Mouse (Mus musculus) monocyte, adult 2 months (primary cell): ENCODE measurements around the gene Olfr1100.

Experiments used
- DNase-seq, 2 experiments: peaks; one replicate each; pipeline ENCODE4 v3.0.0; 2022; ENCODE audit warnings: low spot score in 2 of 2, low read depth in 1 of 2

The Olfr1100 gene

DNA sequence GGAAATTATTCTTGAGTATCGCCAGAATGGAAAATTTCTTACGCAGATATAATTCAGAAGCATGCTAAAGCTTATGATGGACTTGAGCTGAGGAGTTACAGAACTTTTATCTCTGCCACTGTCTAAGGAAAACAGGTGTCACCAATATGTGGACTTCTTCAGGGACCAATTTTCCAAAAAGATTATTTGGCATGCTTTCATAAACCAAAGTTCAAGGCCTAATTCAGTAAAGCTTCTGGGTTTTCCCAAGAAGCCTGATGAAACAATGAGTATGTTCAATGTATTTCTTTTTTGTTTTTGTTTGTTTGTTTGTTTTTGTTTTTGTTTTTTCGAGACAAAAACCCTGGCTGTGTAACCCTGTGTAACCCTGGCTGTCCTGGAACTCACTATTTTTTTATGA is at the start of gene Olfr1100:
Gene Olfr1100, minus strand, starts transcription at position 101 of the 400 bp plus-strand sequence.
- no peak for DNase-seq

DNA sequence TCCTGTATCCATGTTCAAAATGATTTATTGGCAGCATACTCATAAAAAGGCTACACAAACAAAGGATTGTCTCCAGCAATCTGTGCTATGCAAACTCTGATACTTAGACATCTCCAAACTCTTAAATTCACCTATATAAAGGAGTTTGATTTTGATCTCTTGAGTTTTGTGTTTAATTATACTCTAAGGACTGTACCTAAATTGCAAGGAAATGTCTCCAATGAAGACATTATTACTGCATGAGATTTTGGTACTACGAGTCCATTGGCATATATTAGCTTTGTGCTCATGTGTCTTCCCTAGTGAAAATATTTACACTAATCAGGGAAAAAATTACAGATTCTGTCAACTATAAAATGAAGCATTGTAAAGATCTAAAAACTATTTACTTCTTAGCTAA is 47.2 kb upstream of the Olfr1100 start, which contains the start of gene Olfr1104:
Gene Olfr1104, minus strand, starts transcription at position 101 of the 400 bp plus-strand sequence.
- DNase-seq = no peak

DNA sequence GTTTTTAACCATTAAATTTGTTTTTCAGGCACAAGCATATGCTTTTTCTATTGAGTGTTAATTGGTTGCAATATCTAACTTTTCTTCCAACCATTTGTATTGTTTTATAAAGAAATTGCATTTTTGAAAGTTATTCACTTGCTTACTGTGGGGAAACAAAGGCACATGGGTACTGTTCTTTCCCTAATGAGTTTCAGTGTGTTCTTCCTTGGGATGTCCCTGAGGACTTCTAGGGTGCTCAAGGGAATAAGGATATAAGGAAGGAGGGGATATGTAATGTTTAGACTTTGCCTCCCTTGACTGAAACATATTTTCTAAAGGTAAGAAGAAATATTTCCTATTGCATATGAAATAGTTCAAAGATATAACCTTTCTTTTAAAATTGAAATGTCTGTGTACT is 18.3 kb upstream of the Olfr1100 start, which contains the start of gene Olfr1102:
Gene Olfr1102, plus strand, starts transcription at position 301 of the 400 bp plus-strand sequence.
- DNase-seq = no peak

DNA sequence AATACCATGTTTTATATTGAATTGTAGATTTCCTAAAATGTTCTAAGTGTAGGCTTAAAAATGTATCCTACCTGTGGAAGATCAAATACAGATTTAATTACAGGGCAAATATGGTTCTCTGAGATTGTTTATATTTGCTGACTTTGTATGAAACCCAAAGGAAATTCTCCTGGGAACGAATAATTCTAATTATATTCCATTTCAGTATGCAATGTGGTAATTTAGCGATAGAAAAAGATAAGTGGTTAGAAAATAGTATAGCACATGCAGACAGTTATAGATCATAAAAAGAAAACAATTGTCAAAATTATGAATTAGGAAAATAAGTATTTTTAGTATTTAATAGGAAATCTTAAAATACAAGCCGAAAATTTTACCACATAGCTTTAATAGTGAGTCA is 11.4 kb upstream of the Olfr1100 start, which contains the start of gene Olfr1101:
Gene Olfr1101, minus strand, starts transcription at position 101 of the 400 bp plus-strand sequence.
- no peak for DNase-seq

DNA sequence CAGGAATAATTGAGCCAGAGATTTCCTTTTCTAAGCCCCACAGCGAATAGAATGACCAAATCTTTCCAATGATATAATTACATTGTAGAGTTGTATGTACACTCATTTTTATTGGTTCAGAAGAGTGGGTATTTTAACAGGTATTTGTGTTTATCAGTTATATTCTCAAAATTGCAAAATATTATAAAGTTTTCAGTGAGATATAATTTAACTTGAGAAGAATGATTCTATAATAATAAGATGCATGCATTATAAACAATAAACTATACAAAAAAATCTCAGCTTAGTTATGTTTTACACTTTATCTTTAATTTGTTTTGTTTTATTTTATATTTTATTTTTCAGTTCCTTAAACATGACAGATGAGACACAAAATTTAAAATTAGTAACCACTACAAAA is 19.2 kb downstream of the Olfr1100 start, which contains the start of gene Olfr1099:
Gene Olfr1099, minus strand, starts transcription at position 101 of the 400 bp plus-strand sequence.
- DNase-seq = no peak

DNA sequence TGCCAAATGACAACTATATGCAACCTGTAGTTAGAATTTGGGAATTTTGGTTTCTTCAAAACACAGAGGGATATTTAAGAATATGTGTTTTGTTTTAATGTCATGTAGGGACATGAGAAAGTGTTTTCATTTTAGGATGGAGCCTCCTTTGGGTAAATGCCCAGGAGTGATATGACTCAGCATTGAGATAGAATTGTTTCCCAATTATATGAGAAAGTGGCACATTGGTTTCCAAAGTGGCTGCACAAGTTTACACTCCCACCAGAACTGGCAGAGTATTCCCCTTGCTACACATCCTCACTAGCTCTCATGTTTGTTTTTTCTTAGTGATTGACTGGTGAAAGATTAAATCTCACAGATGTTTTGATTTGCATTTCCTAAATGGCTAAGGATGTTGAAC is 53.2 kb downstream of the Olfr1100 start:
- no peak for DNase-seq
